Mouse (Mus musculus) layer of hippocampus, postnatal 36 days (tissue): ENCODE data around the gene Adh5. TPM values are rescaled to one million over a fixed set of nuclear protein-coding genes. Genes with fewer than 3 reads are reported as not detected.

Source experiments
- total RNA-seq, 2 experiments: library from RNA; stranded (reverse); gene quantifications; 2 replicates each; pipeline ENCODE4 v1.2.3; 2021

Adh5 gene
- total RNA-seq, 2 experiments from 2014 or later, result 65.7 to 69.8 TPM

Other genes starting within 250 kb of the Adh5 start
- gene 4930579F01Rik, start 249.3 kb upstream of the Adh5 start, total RNA-seq, result not detected
- gene Adh7, start 225.3 kb upstream of the Adh5 start, total RNA-seq, result under 1 TPM in 1 of 2 experiments, not detected in 1; 0.10 TPM
- gene Adh1, start 182.1 kb upstream of the Adh5 start, total RNA-seq, result under 1 TPM; 0.45 to 0.68 TPM
- not detected for gene Adh6a, start 129.8 kb upstream of the Adh5 start, total RNA-seq
- gene Adh6b, start 101.3 kb upstream of the Adh5 start, total RNA-seq, result not detected
- gene Adh4, start 27.6 kb upstream of the Adh5 start, total RNA-seq, result not detected
- 10 to 100 TPM; 45.6 to 50.6 TPM for gene Metap1, start 46.4 kb downstream of the Adh5 start, total RNA-seq
- 100 to 1,000 TPM; 186 to 189 TPM for gene Eif4e, start 83.1 kb downstream of the Adh5 start, total RNA-seq